In the genomic region with DNA sequence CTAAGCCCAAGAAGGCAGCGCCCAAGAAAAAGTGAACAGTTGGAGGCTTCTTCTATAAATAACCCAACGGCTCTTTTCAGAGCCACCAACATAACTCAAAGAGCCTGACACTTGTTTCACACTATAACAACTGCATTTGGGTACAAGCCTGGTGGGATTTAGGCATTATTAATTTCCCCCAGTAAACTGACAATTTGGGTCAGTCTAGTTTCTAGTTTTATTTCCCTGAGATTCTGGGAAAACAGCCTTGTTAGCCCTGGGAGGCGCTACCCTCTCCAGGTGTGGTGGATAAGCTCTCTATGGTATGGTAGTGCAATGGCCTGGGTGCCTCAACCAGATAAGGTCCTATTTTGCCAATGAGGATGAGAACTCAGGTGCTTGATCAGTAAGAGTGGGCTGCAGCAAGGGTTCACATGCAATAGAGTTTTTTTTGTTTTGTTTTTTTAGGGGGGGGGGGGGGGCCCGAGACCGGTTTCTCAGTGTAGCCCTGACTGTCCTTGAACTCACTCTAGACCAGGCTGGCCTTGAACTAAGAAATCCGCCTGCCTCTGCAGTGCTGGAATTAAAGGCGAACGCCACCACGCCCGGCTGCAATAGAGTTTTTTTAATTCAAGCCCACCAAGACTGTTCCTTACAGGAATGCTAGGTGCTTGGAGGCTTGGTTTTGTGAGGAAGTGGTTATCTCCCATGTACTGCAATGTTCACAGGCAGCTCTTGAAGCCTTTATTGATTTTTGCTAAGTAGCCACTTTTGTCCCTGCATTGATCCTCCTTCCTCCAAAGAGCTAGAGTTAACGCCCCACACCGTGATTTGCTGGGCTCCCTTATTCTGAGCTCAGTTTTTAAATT, we compare ENCODE assay signal across 8 mouse cellular contexts. TPM values are rescaled to one million over a fixed set of nuclear protein-coding genes. Genes with fewer than 3 reads are reported as not detected.
DNase-seq lines count a peak whose midpoint lies in the region; ATAC-seq and TF ChIP-seq lines count a peak whose summit lies in the region.

No protein-coding gene starts in this region.

- H3K9me3 ChIP-seq in ES-Bruce4 (replicated peaks; ENCODE audit: control insufficient read depth, insufficient read depth, low read length, poor library complexity, severe bottlenecking), result no peaks in the 10 kb centered on the region
- H3K9me3 ChIP-seq in forebrain, embryonic 14.5 days (replicated peaks; ENCODE audit: control insufficient read depth, low read length), result no peaks in the 10 kb centered on the region
- H3K9me3 ChIP-seq in liver, embryonic 15.5 days (replicated peaks), result no peaks in the 10 kb centered on the region

- H3K4me2 ChIP-seq in forebrain, embryonic 14.5 days (ENCODE audit: low read length), result peak overlapping the region; percentile 89
- peak overlapping the region; percentile 87 for H3K4me2 ChIP-seq in liver, embryonic 15.5 days

- TF ChIP-seq CTCF in heart, adult 2 months (IDR thresholded peaks at IDR 0.05), result no peak
- TF ChIP-seq CTCF in ES-Bruce4 (IDR thresholded peaks at IDR 0.05; ENCODE audit: low read depth, low read length), result no peak

- no peak for TF ChIP-seq EP300 in heart, adult 2 months (IDR thresholded peaks at IDR 0.05; ENCODE audit: insufficient read depth, low read depth, low read length)
- TF ChIP-seq EP300 in ES-Bruce4 (IDR thresholded peaks at IDR 0.05; ENCODE audit: insufficient read depth, low read depth, low read length), result no peak

- H3K9ac ChIP-seq in heart, adult 2 months (ENCODE audit: low read depth, low read length), result no peak overlapping the region
- peak overlapping the region; percentile 97 for H3K9ac ChIP-seq in ES-Bruce4 (ENCODE audit: low read depth, poor library complexity, severe bottlenecking)
- peak overlapping the region; percentile 76 for H3K9ac ChIP-seq in forebrain, embryonic 14.5 days (ENCODE audit: low read length)
- H3K9ac ChIP-seq in liver, embryonic 15.5 days, result peak overlapping the region; percentile 74

- H3K27me3 ChIP-seq in heart, adult 2 months (ENCODE audit: control insufficient read depth, insufficient read depth, low read length), result no peaks in the 10 kb centered on the region
- no peaks in the 10 kb centered on the region for H3K27me3 ChIP-seq in ES-Bruce4 (ENCODE audit: control insufficient read depth, insufficient read depth, low read length, poor library complexity, severe bottlenecking)
- no peaks in the 10 kb centered on the region for H3K27me3 ChIP-seq in forebrain, embryonic 14.5 days (replicated peaks; ENCODE audit: control insufficient read depth, insufficient read depth, low read length)
- H3K27me3 ChIP-seq in liver, embryonic 15.5 days, result no peaks in the 10 kb centered on the region

- intact Hi-C loops in heart, adult 2 months (cut with DNase I), result loop anchor here (5.0 to 10.0 kb wide), 2 partner anchors 342 to 400 kb away; a partner anchor contains a TSS
- intact Hi-C loops in heart, postnatal 36 days (cut with DNase I), result loop anchor here (5.0 to 10.0 kb wide), 2 partner anchors 142 to 400 kb away; a partner anchor contains a TSS

- DNase-seq in heart, adult 2 months, result no peak
- no peak for DNase-seq in heart, postnatal 36 days
- DNase-seq in forebrain, embryonic 14.5 days (ENCODE audit: low spot score), result no peak
- DNase-seq in right cerebral cortex, postnatal 4 days, result no peak
- DNase-seq in layer of hippocampus, postnatal 14 days (ENCODE audit: low spot score in 2 of 2), result no peak
- no peak for DNase-seq in layer of hippocampus, adult 11-12 months (ENCODE audit: low spot score)

- H3K4me1 ChIP-seq in heart, adult 2 months (ENCODE audit: control insufficient read depth, insufficient read depth, low read length), result peaks cover 1% of the 10 kb centered on the region; the same call in 1 of the 2 replicates
- no peaks in the 10 kb centered on the region for H3K4me1 ChIP-seq in ES-Bruce4 (ENCODE audit: control insufficient read depth, insufficient read depth, low read length)
- peaks cover 27% of the 10 kb centered on the region for H3K4me1 ChIP-seq in forebrain, embryonic 14.5 days (ENCODE audit: control insufficient read depth, insufficient read depth, low read length)
- peaks cover 42% of the 10 kb centered on the region for H3K4me1 ChIP-seq in liver, embryonic 15.5 days (replicated peaks)

- no peak for TF ChIP-seq POLR2A in heart, adult 2 months (IDR thresholded peaks at IDR 0.05; ENCODE audit: insufficient read depth, low read depth, low read length)
- TF ChIP-seq POLR2A in ES-Bruce4 (IDR thresholded peaks at IDR 0.05; ENCODE audit: insufficient read depth, low read length), result peak; percentile 42

- no peak overlapping the region for H3K27ac ChIP-seq in heart, adult 2 months
- peak overlapping the region; percentile 84 for H3K27ac ChIP-seq in ES-Bruce4 (ENCODE audit: insufficient read depth, low read length)
- peak overlapping the region; percentile 89; the same call in 1 of the 2 replicates for H3K27ac ChIP-seq in forebrain, embryonic 14.5 days (ENCODE audit: low read depth, low read length)
- H3K27ac ChIP-seq in liver, embryonic 15.5 days (replicated peaks), result peak overlapping the region; percentile 99

- H3K79me2 ChIP-seq in heart, adult 2 months (replicated peaks; ENCODE audit: control insufficient read depth, insufficient read depth, low read length), result no peaks in the 10 kb centered on the region

- WGBS in heart, adult 2 months, result 60% methylated on average over 12 of the region's 12 CpGs
- 33% methylated on average over 12 of the region's 12 CpGs for WGBS in forebrain, embryonic 14.5 days
- 22% methylated on average over 12 of the region's 12 CpGs for WGBS in liver, embryonic 15.5 days (ENCODE audit: insufficient replicate concordance)

- peak overlapping the region; percentile 66 for H3K4me3 ChIP-seq in heart, adult 2 months
- peak overlapping the region; percentile 84 for H3K4me3 ChIP-seq in ES-Bruce4 (ENCODE audit: low read depth, low read length)
- peak overlapping the region; percentile 53 for H3K4me3 ChIP-seq in forebrain, embryonic 14.5 days (ENCODE audit: low read depth, low read length)
- H3K4me3 ChIP-seq in liver, embryonic 15.5 days (replicated peaks), result peak overlapping the region; percentile 61

- peaks cover 2% of the 10 kb centered on the region for H3K36me3 ChIP-seq in heart, adult 2 months (ENCODE audit: control insufficient read depth, insufficient read depth, low read length)
- H3K36me3 ChIP-seq in ES-Bruce4 (ENCODE audit: control insufficient read depth, insufficient read depth, low read length, poor library complexity, severe bottlenecking), result no peaks in the 10 kb centered on the region
- H3K36me3 ChIP-seq in forebrain, embryonic 14.5 days (ENCODE audit: control insufficient read depth, insufficient read depth, low read length), result no peaks in the 10 kb centered on the region
- H3K36me3 ChIP-seq in liver, embryonic 15.5 days (replicated peaks), result no peaks in the 10 kb centered on the region

- no peak for ATAC-seq in forebrain, embryonic 14.5 days
- ATAC-seq in liver, embryonic 15.5 days (ENCODE audit: insufficient read depth), result no peak

RNA-seq across cellular contexts. Expression of a gene that starts 1.1 kb away (rescaled TPM):
- total RNA-seq in heart, adult 2 months (2021), result 1 to 10 TPM; 2.0 to 3.4 TPM
- 0.21 and 0.26 TPM in 2 replicates for polyA plus RNA-seq in heart, adult 2 months (2012; rRNA removed)
- 1 to 10 TPM; 7.5 to 8.2 TPM for total RNA-seq in heart, postnatal 36 days (2021)
- 7.8 and 8.6 TPM in 2 replicates for polyA plus RNA-seq in ES-Bruce4 (2011; ENCODE audit: insufficient read depth, insufficient read length, low read depth, missing spikeins)
- 2.3 and 2.4 TPM in 2 replicates for polyA plus RNA-seq in forebrain, embryonic 14.5 days (2014; fragmentation: Nextera tagmentation; extraction: Ambion mirVana)
- polyA plus RNA-seq in liver, embryonic 15.5 days (2015; fragmentation: Nextera tagmentation; extraction: Ambion mirVana), result 3.5 and 4.3 TPM in 2 replicates
- total RNA-seq in layer of hippocampus, postnatal 14 days (2021), result 10 to 100 TPM; 22.8 to 32.9 TPM

RNA-seq across cellular contexts. Expression of a gene that starts 2.4 kb away (rescaled TPM):
- 1 to 10 TPM; 5.1 to 8.9 TPM for total RNA-seq in heart, adult 2 months (2021)
- polyA plus RNA-seq in heart, adult 2 months (2012; rRNA removed), result not detected in 2 replicates
- 10 to 100 TPM; 16.6 to 17.0 TPM for total RNA-seq in heart, postnatal 36 days (2021)
- 5.4 TPM in 1 of 2 replicates, not detected in the other for polyA plus RNA-seq in ES-Bruce4 (2011; ENCODE audit: insufficient read depth, insufficient read length, low read depth, missing spikeins)
- polyA plus RNA-seq in forebrain, embryonic 14.5 days (2014; fragmentation: Nextera tagmentation; extraction: Ambion mirVana), result 2.0 and 4.7 TPM in 2 replicates
- 6.4 and 7.6 TPM in 2 replicates for polyA plus RNA-seq in liver, embryonic 15.5 days (2015; fragmentation: Nextera tagmentation; extraction: Ambion mirVana)
- total RNA-seq in layer of hippocampus, postnatal 14 days (2021), result 10 to 100 TPM; 29.8 to 47.4 TPM

RNA-seq across cellular contexts. Expression of a gene that starts 3.5 kb away (rescaled TPM):
- 1 to 10 TPM; 6.2 to 7.2 TPM for total RNA-seq in heart, adult 2 months (2021)
- polyA plus RNA-seq in heart, adult 2 months (2012; rRNA removed), result 0.47 TPM in 1 of 2 replicates, not detected in the other
- total RNA-seq in heart, postnatal 36 days (2021), result 10 to 100 TPM; 12.3 to 13.8 TPM
- 3.1 and 4.5 TPM in 2 replicates for polyA plus RNA-seq in ES-Bruce4 (2011; ENCODE audit: insufficient read depth, insufficient read length, low read depth, missing spikeins)
- 0.97 TPM in 1 of 2 replicates, not detected in the other for polyA plus RNA-seq in forebrain, embryonic 14.5 days (2014; fragmentation: Nextera tagmentation; extraction: Ambion mirVana)
- 0.40 TPM in 1 of 2 replicates, not detected in the other for polyA plus RNA-seq in liver, embryonic 15.5 days (2015; fragmentation: Nextera tagmentation; extraction: Ambion mirVana)
- total RNA-seq in layer of hippocampus, postnatal 14 days (2021), result 10 to 100 TPM; 51.4 to 65.1 TPM

RNA-seq across cellular contexts. Expression of a gene that starts 5.2 kb away (rescaled TPM):
- total RNA-seq in heart, adult 2 months (2021), result under 1 TPM in 1 of 2 experiments, not detected in 1; 0.11 TPM
- polyA plus RNA-seq in heart, adult 2 months (2012; rRNA removed), result 0.08 and 0.12 TPM in 2 replicates
- not detected for total RNA-seq in heart, postnatal 36 days (2021)
- polyA plus RNA-seq in ES-Bruce4 (2011; ENCODE audit: insufficient read depth, insufficient read length, low read depth, missing spikeins), result not detected in 2 replicates
- polyA plus RNA-seq in forebrain, embryonic 14.5 days (2014; fragmentation: Nextera tagmentation; extraction: Ambion mirVana), result not detected in 2 replicates
- polyA plus RNA-seq in liver, embryonic 15.5 days (2015; fragmentation: Nextera tagmentation; extraction: Ambion mirVana), result not detected in 2 replicates
- not detected for total RNA-seq in layer of hippocampus, postnatal 14 days (2021)

RNA-seq across cellular contexts. Expression of a gene that starts 7.7 kb away (rescaled TPM):
- total RNA-seq in heart, adult 2 months (2021), result 10 to 100 TPM in 1 of 2 experiments, 1 to 10 TPM in 1; 4.9 to 11.3 TPM
- 1.1 TPM in 1 of 2 replicates, not detected in the other for polyA plus RNA-seq in heart, adult 2 months (2012; rRNA removed)
- 10 to 100 TPM; 13.8 to 18.3 TPM for total RNA-seq in heart, postnatal 36 days (2021)
- polyA plus RNA-seq in ES-Bruce4 (2011; ENCODE audit: insufficient read depth, insufficient read length, low read depth, missing spikeins), result 28.2 and 29.2 TPM in 2 replicates
- polyA plus RNA-seq in forebrain, embryonic 14.5 days (2014; fragmentation: Nextera tagmentation; extraction: Ambion mirVana), result 3.5 and 4.7 TPM in 2 replicates
- 2.7 and 4.1 TPM in 2 replicates for polyA plus RNA-seq in liver, embryonic 15.5 days (2015; fragmentation: Nextera tagmentation; extraction: Ambion mirVana)
- total RNA-seq in layer of hippocampus, postnatal 14 days (2021), result 10 to 100 TPM; 57.3 to 79.4 TPM
